Mouse (Mus musculus): ENCODE results near the gene Ltk. TPM values are rescaled to one million over a fixed set of nuclear protein-coding genes. Genes with fewer than 3 reads are reported as not detected.

Ltk gene
- polyA plus RNA-seq, 1 experiment from 2014 or later = 0.53 TPM

DNA sequence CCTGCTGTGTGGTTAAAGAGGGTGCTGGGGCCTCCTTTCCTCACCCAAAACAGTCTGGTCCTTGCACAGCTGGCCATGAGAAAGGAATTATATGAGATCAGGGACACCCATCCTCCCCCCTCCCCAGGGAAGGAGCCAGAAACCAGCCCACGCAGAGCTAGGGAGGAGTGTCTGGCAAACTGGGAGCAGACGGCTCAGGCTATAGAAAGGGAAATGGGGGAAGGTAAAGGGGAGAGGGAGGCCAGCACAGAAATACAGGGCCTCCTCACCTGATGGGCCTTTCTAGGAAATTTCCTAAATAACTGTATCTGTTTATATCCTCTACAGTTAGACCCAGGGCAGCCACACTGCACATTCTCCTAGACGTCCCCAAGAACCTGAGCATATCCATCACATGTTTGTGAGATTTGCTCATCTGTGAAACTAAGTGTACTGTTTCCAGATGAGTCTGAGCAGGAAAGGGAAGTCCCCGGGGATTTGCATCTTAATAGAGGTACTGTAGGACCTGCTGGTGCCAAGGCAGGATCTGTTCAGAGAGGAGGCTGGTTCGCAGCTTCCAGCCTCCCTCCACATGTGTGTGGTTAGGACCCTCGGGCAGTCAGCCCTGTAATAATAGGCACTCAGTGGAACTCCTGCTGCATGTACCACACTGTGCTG lies 43.5 kb upstream of the Ltk start:
- H3K27me3 ChIP-seq (ENCODE audit: insufficient read depth, low read length) = no peaks in the 10 kb centered on the region
- no peak for TF ChIP-seq CTCF (IDR thresholded peaks at IDR 0.05; ENCODE audit: low read depth)
- 0 out of 2 replicates have a peak, but pooled peaks cover 4% of the 10 kb centered on the region for H3K36me3 ChIP-seq (ENCODE audit: insufficient read depth, low read length)
- no peaks in the 10 kb centered on the region for H3K9me3 ChIP-seq (replicated peaks; ENCODE audit: low read length)
- no peak overlapping the region; the same call in 1 of the 2 replicates for H3K4me2 ChIP-seq (ENCODE audit: low read length)
- 33% methylated on average over 6 of the region's 6 CpGs for WGBS
- no peak overlapping the region for H3K27ac ChIP-seq
- ATAC-seq (replicated peaks; ENCODE audit: low FRiP score, low read depth) = no peak
- H3K4me1 ChIP-seq (replicated peaks; ENCODE audit: insufficient read depth, low read length) = 0 out of 2 replicates have a peak, but pooled peaks cover 4% of the 10 kb centered on the region
- no peak overlapping the region for H3K4me3 ChIP-seq (replicated peaks; ENCODE audit: low read depth, low read length)
- DNase-seq (ENCODE audit: low spot score) = peak; percentile 24
- H3K9ac ChIP-seq (ENCODE audit: low read depth, low read length) = no peak overlapping the region

DNA sequence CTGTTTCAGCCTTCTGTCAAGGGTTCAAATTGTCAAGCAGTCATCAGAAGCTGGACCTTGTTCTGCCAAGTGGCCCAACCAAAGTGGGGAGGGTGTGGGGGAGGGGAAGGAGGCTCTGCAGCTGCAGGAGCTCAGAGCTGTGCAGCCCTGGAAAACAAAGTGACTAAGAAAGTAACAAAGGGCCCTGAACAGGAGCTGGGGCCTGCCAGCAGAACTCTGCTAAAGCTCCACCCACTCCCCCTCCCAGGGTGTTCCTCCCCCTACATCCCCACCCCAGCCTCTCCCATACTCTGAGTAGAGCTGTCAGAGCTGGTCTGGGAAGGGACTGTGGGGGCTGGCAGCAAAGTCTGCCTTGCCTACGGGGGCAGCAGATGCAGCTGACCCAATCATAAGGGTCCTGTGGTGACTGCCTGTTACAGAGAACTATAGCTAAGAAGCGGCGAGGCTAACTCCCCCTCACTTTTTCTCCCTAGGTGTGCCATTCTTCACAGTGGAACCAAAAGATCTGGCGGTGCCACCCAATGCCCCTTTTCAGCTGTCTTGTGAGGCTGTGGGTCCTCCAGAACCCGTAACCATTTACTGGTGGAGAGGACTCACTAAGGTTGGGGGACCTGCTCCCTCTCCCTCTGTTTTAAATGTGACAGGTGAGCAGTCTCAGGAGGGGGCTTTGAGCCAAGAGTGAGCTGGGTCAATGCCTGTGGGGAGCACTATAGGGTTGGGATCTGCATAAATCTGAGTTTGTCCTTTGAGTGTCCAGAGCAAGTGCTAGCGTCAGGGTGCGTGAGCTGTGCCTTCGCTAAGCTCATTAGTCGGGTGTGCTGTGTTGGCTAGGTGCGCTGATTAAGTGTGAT lies 42.8 kb upstream of the Ltk start:
- no peak for TF ChIP-seq CTCF (IDR thresholded peaks at IDR 0.05; ENCODE audit: low read depth)
- Histone ChIP-seq H3K4me1 (replicated peaks; ENCODE audit: insufficient read depth, low read length) (0 out of 2 replicates have a peak, but pooled peaks cover 5% of the 10 kb centered on the region), H3K36me3 (ENCODE audit: insufficient read depth, low read length) (0 out of 2 replicates have a peak, but pooled peaks cover 4% of the 10 kb centered on the region), H3K4me2 (ENCODE audit: low read length) (no peak overlapping the region), H3K4me3 (replicated peaks; ENCODE audit: low read depth, low read length) (no peak overlapping the region), H3K27me3 (ENCODE audit: insufficient read depth, low read length) (no peaks in the 10 kb centered on the region), H3K27ac (no peak overlapping the region), H3K9ac (ENCODE audit: low read depth, low read length) (0 out of 2 replicates have a peak overlapping the region, but pooled peaks have one; percentile 5), H3K9me3 (replicated peaks; ENCODE audit: low read length) (no peaks in the 10 kb centered on the region)
- 56% methylated on average over 10 of the region's 10 CpGs for WGBS
- DNase-seq (ENCODE audit: low spot score) (peak; percentile 59), ATAC-seq (replicated peaks; ENCODE audit: low FRiP score, low read depth) (peak; percentile 33; the same call in 1 of the 2 replicates)

DNA sequence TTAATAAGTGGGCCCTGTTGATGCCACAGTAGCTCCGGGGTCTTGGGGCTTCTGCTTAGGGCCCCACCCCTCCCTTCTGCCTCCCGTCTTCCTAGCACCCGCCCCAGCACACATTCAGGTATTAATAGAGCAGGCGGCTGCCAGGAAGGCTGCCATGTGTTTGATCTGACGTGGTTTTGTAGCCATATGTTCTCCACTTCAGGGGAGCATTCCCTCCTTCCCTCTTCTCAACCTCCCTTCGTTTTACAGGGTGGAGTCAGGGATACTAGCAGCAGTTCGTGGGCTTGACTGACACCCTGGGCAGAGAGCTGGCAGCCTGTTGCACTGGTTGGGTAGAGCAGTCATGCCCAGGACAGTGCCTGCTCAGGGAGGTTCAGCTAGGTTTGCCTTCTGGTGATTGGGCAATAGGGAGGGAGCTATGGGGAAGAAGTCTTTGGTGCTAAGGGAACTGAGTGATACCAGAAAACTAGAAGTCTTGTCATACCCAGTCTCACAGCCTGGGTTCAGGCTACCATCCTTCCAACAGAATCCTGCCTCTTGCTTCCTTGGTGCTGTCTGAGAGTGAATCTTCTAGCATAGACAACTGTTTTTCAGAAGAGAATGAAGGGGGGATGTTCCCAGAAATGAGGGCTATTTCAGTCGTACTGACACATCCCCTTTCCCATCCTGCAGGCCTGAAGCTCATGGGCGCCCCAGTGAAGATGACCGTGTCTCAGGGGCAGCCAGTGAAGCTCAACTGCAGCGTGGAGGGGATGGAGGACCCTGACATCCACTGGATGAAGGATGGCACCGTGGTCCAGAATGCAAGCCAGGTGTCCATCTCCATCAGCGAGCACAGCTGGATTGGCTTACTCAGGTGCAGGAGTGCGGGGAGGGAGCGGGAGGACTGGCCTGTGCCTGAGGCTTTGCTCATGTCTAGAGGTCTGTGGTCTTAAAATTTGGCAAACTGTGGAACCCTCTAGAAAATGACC lies 40.9 kb upstream of the Ltk start:
- Histone ChIP-seq H3K27ac (no peak overlapping the region), H3K9me3 (replicated peaks; ENCODE audit: low read length) (no peaks in the 10 kb centered on the region), H3K4me1 (replicated peaks; ENCODE audit: insufficient read depth, low read length) (0 out of 2 replicates have a peak, but pooled peaks cover 5% of the 10 kb centered on the region), H3K4me2 (ENCODE audit: low read length) (peak overlapping the region; percentile 100), H3K36me3 (ENCODE audit: insufficient read depth, low read length) (0 out of 2 replicates have a peak, but pooled peaks cover 4% of the 10 kb centered on the region), H3K27me3 (ENCODE audit: insufficient read depth, low read length) (no peaks in the 10 kb centered on the region), H3K9ac (ENCODE audit: low read depth, low read length) (0 out of 2 replicates have a peak overlapping the region, but pooled peaks have one; percentile 23), H3K4me3 (replicated peaks; ENCODE audit: low read depth, low read length) (no peak overlapping the region)
- no peak for DNase-seq (ENCODE audit: low spot score)
- 62% methylated on average over 15 of the region's 15 CpGs for WGBS
- ATAC-seq (replicated peaks; ENCODE audit: low FRiP score, low read depth) = no peak
- no peak for TF ChIP-seq CTCF (IDR thresholded peaks at IDR 0.05; ENCODE audit: low read depth)

DNA sequence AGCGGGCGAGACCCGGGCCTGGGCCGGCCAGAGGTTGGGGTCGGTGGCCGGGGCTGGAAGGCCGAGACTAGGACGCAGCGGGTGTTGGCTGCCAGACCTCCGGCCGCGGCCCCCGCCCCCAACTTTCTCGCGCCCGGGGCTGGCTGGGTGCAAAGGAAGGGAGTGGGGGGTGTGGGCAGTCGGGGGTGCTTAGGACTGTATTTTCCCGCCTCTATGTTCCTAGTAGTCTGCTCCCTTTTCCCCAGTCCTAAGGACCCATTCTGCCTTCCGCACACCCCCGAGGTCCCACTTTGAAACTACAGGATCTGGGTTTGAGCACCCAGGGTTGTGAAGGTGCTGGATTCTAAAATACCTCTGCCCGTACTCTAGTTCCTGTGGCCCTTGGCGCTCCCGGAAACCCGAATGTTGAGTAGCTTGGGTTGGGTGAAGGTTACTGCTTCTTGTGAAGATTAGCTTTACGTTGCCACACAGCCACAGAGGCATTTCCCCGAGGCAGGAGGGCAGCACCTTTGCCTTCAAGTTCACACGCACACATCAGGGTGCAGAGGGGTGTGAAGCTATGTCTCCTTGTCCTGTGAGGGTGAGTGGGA lies 39.8 kb upstream of the Ltk start:
- H3K4me1 ChIP-seq (replicated peaks; ENCODE audit: insufficient read depth, low read length) = 0 out of 2 replicates have a peak, but pooled peaks cover 5% of the 10 kb centered on the region
- H3K27ac ChIP-seq = no peak overlapping the region

DNA sequence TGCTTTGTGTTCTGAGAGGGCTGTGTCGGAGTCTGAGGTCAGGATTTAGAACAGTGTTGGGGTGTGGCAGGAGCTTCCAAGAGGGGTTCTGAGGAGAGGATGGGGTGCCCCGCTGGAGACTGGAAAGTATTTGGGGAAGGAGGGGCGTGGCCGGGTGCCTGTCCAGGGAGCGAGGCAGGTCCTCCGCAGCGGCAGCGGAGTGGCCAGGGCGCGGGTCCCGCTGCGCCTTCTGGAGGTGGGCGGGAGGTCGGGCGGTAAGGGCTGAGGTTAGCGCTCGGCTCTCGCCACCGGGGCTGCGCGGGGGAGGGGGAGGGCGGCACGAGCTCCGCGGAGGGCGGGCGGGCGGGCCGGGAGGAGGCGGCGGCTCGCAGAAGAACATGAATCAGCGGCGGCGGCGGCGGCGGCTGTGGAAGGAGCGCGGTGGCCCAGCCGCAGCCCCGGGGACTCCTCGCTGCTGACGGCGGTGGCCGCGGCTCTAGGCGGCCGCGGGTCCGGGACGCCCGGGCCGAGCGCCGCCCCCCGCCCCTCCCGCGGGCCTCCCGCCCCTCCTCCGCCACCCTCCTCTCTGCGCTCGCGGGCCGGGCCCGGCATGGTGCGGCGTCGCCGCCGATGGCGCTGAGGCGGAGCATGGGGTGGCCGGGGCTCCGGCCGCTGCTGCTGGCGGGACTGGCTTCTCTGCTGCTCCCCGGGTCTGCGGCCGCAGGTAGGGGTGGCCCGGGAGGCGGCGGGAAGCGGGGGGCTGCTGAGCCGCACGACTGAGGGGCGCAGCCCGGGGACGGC lies 39.1 kb upstream of the Ltk start:
- H3K9ac ChIP-seq (ENCODE audit: low read depth, low read length) = peak overlapping the region; percentile 74
- H3K4me3 ChIP-seq (replicated peaks; ENCODE audit: low read depth, low read length) = peak overlapping the region; percentile 74
- H3K36me3 ChIP-seq (ENCODE audit: insufficient read depth, low read length) = no peaks in the 10 kb centered on the region
- H3K4me2 ChIP-seq (ENCODE audit: low read length) = peak overlapping the region; percentile 100
- H3K27me3 ChIP-seq (ENCODE audit: insufficient read depth, low read length) = no peaks in the 10 kb centered on the region
- TF ChIP-seq CTCF (IDR thresholded peaks at IDR 0.05; ENCODE audit: low read depth) = no peak
- DNase-seq (ENCODE audit: low spot score) (peak; percentile 47), ATAC-seq (replicated peaks; ENCODE audit: low FRiP score, low read depth) (peak; percentile 62)
- WGBS = under 1% methylated on average over 25 of the region's 89 CpGs
- H3K4me1 ChIP-seq (replicated peaks; ENCODE audit: insufficient read depth, low read length) = 0 out of 2 replicates have a peak, but pooled peaks cover 5% of the 10 kb centered on the region
- H3K9me3 ChIP-seq (replicated peaks; ENCODE audit: low read length) = no peaks in the 10 kb centered on the region
- H3K27ac ChIP-seq = no peak overlapping the region

More for the DNA sequence above, 39.8 kb upstream of the Ltk start:
- H3K36me3 ChIP-seq (ENCODE audit: insufficient read depth, low read length) = no peaks in the 10 kb centered on the region
- H3K9ac ChIP-seq (ENCODE audit: low read depth, low read length) = peak overlapping the region; percentile 74
- no peaks in the 10 kb centered on the region for H3K27me3 ChIP-seq (ENCODE audit: insufficient read depth, low read length)
- H3K9me3 ChIP-seq (replicated peaks; ENCODE audit: low read length) = no peaks in the 10 kb centered on the region
- peak overlapping the region; percentile 74 for H3K4me3 ChIP-seq (replicated peaks; ENCODE audit: low read depth, low read length)
- TF ChIP-seq CTCF (IDR thresholded peaks at IDR 0.05; ENCODE audit: low read depth) = no peak
- DNase-seq (ENCODE audit: low spot score) (peak; percentile 8), ATAC-seq (replicated peaks; ENCODE audit: low FRiP score, low read depth) (0 out of 2 replicates have a peak, but pooled peaks have one; percentile 3)
- H3K4me2 ChIP-seq (ENCODE audit: low read length) = peak overlapping the region; percentile 100
- under 1% methylated on average over 27 of the region's 27 CpGs for WGBS

Measured in kidney, postnatal 0 days (tissue).